Mouse (Mus musculus) CH12.LX (cell line): ENCODE results near the gene Trim80. TPM values are rescaled to one million over a fixed set of nuclear protein-coding genes. Genes with fewer than 3 reads are reported as not detected.

ENCODE experiments used
- DNase-seq: peaks from one replicate; pipeline ENCODE4 v3.0.0-alpha.2; 2013; ENCODE audit errors: extremely low read depth
- H3K27ac ChIP-seq: 2 replicates; pipeline ENCODE4 v1.5.1; 2012; ENCODE audit warnings: low read depth, mild to moderate bottlenecking, control low read depth, moderate library complexity; ENCODE audit not compliant: insufficient read depth
- H3K27me3 ChIP-seq: replicated peaks from 2 replicates; pipeline ENCODE3; 2012; ENCODE audit warnings: inconsistent platforms
- H3K36me3 ChIP-seq, 2 experiments: replicated peaks in 1 of 2; 2 replicates each; pipeline versions ENCODE3 to v1.6.1; 2012; ENCODE audit warnings: inconsistent platforms in 1 of 2, low read length in 1 of 2, mild to moderate bottlenecking in 1 of 2, mixed read lengths in 1 of 2, moderate library complexity in 1 of 2; ENCODE audit not compliant: control insufficient read depth in 1 of 2, insufficient read depth in 1 of 2
- H3K4me1 ChIP-seq, 2 experiments: 2 replicates each; pipeline ENCODE4 v1.6.1; 2012; ENCODE audit warnings: inconsistent platforms in 1 of 2, moderate library complexity in 1 of 2; ENCODE audit not compliant: insufficient read depth in 2 of 2, control insufficient read depth in 1 of 2
- H3K4me2 ChIP-seq: 2 replicates; pipeline ENCODE4 v1.6.1; 2012; ENCODE audit warnings: low read depth, mild to moderate bottlenecking, control low read depth; ENCODE audit not compliant: poor library complexity, insufficient read depth, severe bottlenecking
- H3K4me3 ChIP-seq, 3 experiments: fragments of 150-350 bp in 1 of 3; sonication (generic) in 1 of 3; replicated peaks in 1 of 3; 2 replicates each; pipeline versions ENCODE3 to v1.5.1; 2011 to 2012; ENCODE audit warnings: low read depth in 2 of 3, low read length in 2 of 3, mild to moderate bottlenecking in 2 of 3, moderate library complexity in 2 of 3, control low read depth in 1 of 3, improper control_type of control experiment in 1 of 3, inconsistent platforms in 1 of 3, mixed read lengths in 1 of 3; ENCODE audit not compliant: poor library complexity in 1 of 3
- H3K79me2 ChIP-seq: replicated peaks from 2 replicates; pipeline ENCODE4 v1.6.1; 2012; ENCODE audit warnings: mild to moderate bottlenecking, moderate library complexity; ENCODE audit not compliant: control insufficient read depth, poor library complexity, insufficient read depth, severe bottlenecking; ENCODE audit errors: extremely low read depth
- H3K9ac ChIP-seq: 2 replicates; pipeline ENCODE4 v1.6.1; 2012; ENCODE audit warnings: low read depth, mild to moderate bottlenecking, control low read depth, moderate library complexity; ENCODE audit not compliant: insufficient read depth
- H3K9me3 ChIP-seq: replicated peaks from 2 replicates; pipeline ENCODE3; 2012; ENCODE audit warnings: low read length, inconsistent platforms, mixed read lengths
- BHLHE40 ChIP-seq: IDR thresholded peaks from 2 replicates; pipeline ENCODE4 v1.6.1; 2011; ENCODE audit warnings: mild to moderate bottlenecking, low read depth, low read length, improper control_type of control experiment
- CHD1 ChIP-seq: IDR thresholded peaks from 2 replicates; pipeline ENCODE4 v1.6.1; 2012; ENCODE audit warnings: low read depth, low read length, improper control_type of control experiment, inconsistent platforms
- CHD2 ChIP-seq: IDR thresholded peaks from 2 replicates; pipeline ENCODE4 v1.6.1; 2011; ENCODE audit warnings: low read length, improper control_type of control experiment
- CTCF ChIP-seq, 2 experiments: IDR thresholded peaks in 1 of 2; conservative IDR thresholded peaks in 1 of 2; 2 replicates each; pipeline ENCODE4 v1.5.1; 2011 to 2012; ENCODE audit warnings: low read depth in 2 of 2, low read length in 2 of 2, improper control_type of control experiment in 1 of 2, inconsistent platforms in 1 of 2, mild to moderate bottlenecking in 1 of 2, moderate library complexity in 1 of 2
- E2F4 ChIP-seq: IDR thresholded peaks from 2 replicates; pipeline ENCODE4 v1.6.1; 2011; ENCODE audit warnings: low read depth, low read length, improper control_type of control experiment; ENCODE audit not compliant: insufficient replicate concordance
- EP300 ChIP-seq: IDR thresholded peaks from 2 replicates; pipeline ENCODE4 v1.6.1; 2011; ENCODE audit warnings: low read length, improper control_type of control experiment
- GABPA ChIP-seq: IDR thresholded peaks from 2 replicates; pipeline ENCODE4 v1.6.1; 2012; ENCODE audit warnings: low read depth, low read length, improper control_type of control experiment, inconsistent platforms; ENCODE audit not compliant: insufficient replicate concordance
- HCFC1 ChIP-seq: IDR thresholded peaks from 2 replicates; pipeline ENCODE4 v1.6.1; 2012; ENCODE audit warnings: low read depth, mild to moderate bottlenecking, inconsistent platforms, low read length, improper control_type of control experiment
- IRF4 ChIP-seq: IDR thresholded peaks from 2 replicates; pipeline ENCODE4 v1.6.1; 2014; ENCODE audit warnings: low read depth, mild to moderate bottlenecking, inconsistent platforms, low read length, improper control_type of control experiment
- MAFK ChIP-seq: IDR thresholded peaks from 2 replicates; pipeline ENCODE4 v1.6.1; 2011; ENCODE audit warnings: low read length, improper control_type of control experiment; ENCODE audit not compliant: insufficient replicate concordance
- MAX ChIP-seq: IDR thresholded peaks from 2 replicates; pipeline ENCODE4 v1.6.1; 2011; ENCODE audit warnings: low read length, improper control_type of control experiment
- MAZ ChIP-seq: IDR thresholded peaks from 2 replicates; pipeline ENCODE4 v1.6.1; 2012; ENCODE audit warnings: low read depth, mild to moderate bottlenecking, inconsistent platforms, low read length, improper control_type of control experiment, moderate library complexity
- MEF2A ChIP-seq: IDR thresholded peaks from 2 replicates; pipeline ENCODE4 v1.6.1; 2014; ENCODE audit warnings: low read depth, mild to moderate bottlenecking, inconsistent platforms, low read length, improper control_type of control experiment, borderline replicate concordance
- MXI1 ChIP-seq: IDR thresholded peaks from 2 replicates; pipeline ENCODE4 v1.6.1; 2011; ENCODE audit warnings: mild to moderate bottlenecking, low read depth, low read length, improper control_type of control experiment
- MYC ChIP-seq: IDR thresholded peaks from 2 replicates; pipeline ENCODE4 v1.6.1; 2011; ENCODE audit warnings: low read depth, mild to moderate bottlenecking, improper control_type of control experiment, low read length
- NELFE ChIP-seq: IDR thresholded peaks from 2 replicates; pipeline ENCODE4 v1.6.1; 2011; ENCODE audit warnings: low read depth, low read length, improper control_type of control experiment
- PAX5 ChIP-seq: IDR thresholded peaks from 2 replicates; pipeline ENCODE4 v1.6.1; 2012; ENCODE audit warnings: low read length, inconsistent platforms, mixed read lengths
- RCOR1 ChIP-seq: conservative IDR thresholded peaks from 2 replicates; pipeline ENCODE4 v1.6.1; 2012; ENCODE audit warnings: low read depth, mild to moderate bottlenecking, inconsistent platforms, low read length, improper control_type of control experiment
- SMC3 ChIP-seq: IDR thresholded peaks from 2 replicates; pipeline ENCODE4 v1.6.1; 2011; ENCODE audit warnings: low read depth, low read length, improper control_type of control experiment
- TBP ChIP-seq: conservative IDR thresholded peaks from 2 replicates; pipeline ENCODE4 v1.6.1; 2011; ENCODE audit warnings: low read depth, low read length, improper control_type of control experiment
- TCF12 ChIP-seq: IDR thresholded peaks from 2 replicates; pipeline ENCODE4 v1.6.1; 2014; ENCODE audit warnings: low read depth, mild to moderate bottlenecking, inconsistent platforms, low read length, improper control_type of control experiment
- UBTF ChIP-seq: IDR thresholded peaks from 2 replicates; pipeline ENCODE4 v1.6.1; 2012; ENCODE audit warnings: low read depth, mild to moderate bottlenecking, inconsistent platforms, low read length, improper control_type of control experiment, moderate library complexity
- USF1 ChIP-seq: IDR thresholded peaks from 2 replicates; pipeline ENCODE4 v1.6.1; 2014; ENCODE audit warnings: low read depth, mild to moderate bottlenecking, inconsistent platforms, low read length, improper control_type of control experiment
- ZC3H11A ChIP-seq: IDR thresholded peaks from 2 replicates; pipeline ENCODE4 v1.6.1; 2012; ENCODE audit warnings: low read depth, mild to moderate bottlenecking, inconsistent platforms, low read length, improper control_type of control experiment
- ZKSCAN1 ChIP-seq: IDR thresholded peaks from 2 replicates; pipeline ENCODE4 v1.6.1; 2012; ENCODE audit warnings: low read depth, inconsistent platforms, low read length, improper control_type of control experiment, borderline replicate concordance
- ZMIZ1 ChIP-seq: IDR thresholded peaks from 2 replicates; pipeline ENCODE4 v1.6.1; 2012; ENCODE audit warnings: low read depth, mild to moderate bottlenecking, inconsistent platforms, low read length, improper control_type of control experiment
- ZNF384 ChIP-seq: IDR thresholded peaks from 2 replicates; pipeline ENCODE4 v1.6.1; 2012; ENCODE audit warnings: low read depth, low read length, improper control_type of control experiment, inconsistent platforms
- dilution Hi-C: fragments of 300-500 bp; cut with MboI; formaldehyde crosslinking; loops from 2 replicates; pipeline ENCODE4 v1.14.3; 2020; ENCODE audit warnings: low sequenced_read_pairs; ENCODE audit not compliant: extremely low pct_unique_long_range_greater_than_20kb, extremely low pct_ligation_motif_present
- in situ Hi-C: fragments of 300-500 bp; cut with MboI; formaldehyde crosslinking; loops from 3 replicates; pipeline ENCODE4 v1.14.3; 2019; ENCODE audit warnings: low sequenced_read_pairs, low pct_ligation_motif_present, low pct_unique_long_range_greater_than_20kb, mixed read lengths
- polyA plus RNA-seq: library from polyadenylated mRNA; unstranded; fragments of >175 nt; gene quantifications from 2 replicates; pipeline ENCODE4 v1.2.1, GENCODE M21; 2012; ENCODE audit warnings: low read depth; ENCODE audit not compliant: insufficient read length
- total RNA-seq, 2 experiments: library from RNA; depleted of rRNA; stranded (reverse); fragments of 300-350 nt in 1 of 2; fragments of >200 nt in 1 of 2; gene quantifications; 2 replicates each; pipeline ENCODE4 v1.2.3; 2012 to 2014

Gene Trim80
- total and polyA plus RNA-seq, 3 experiments, result not detected

GRCm38 (mm10) chr11:115490441-115491355, 50.4 kb downstream of the Trim80 start:
- Histone ChIP-seq H3K9ac (peak overlapping the region; percentile 59), H3K27me3 (no peaks in the 10 kb centered on the region), H3K27ac (no peak overlapping the region), H3K4me1 (peaks cover 4 to 24% of the 10 kb centered on the region in 2 experiments; a peak in 2 of 4 replicates), H3K79me2 (peaks cover 5% of the 10 kb centered on the region; the same call in 1 of the 2 replicates), H3K9me3 (no peaks in the 10 kb centered on the region), H3K4me3 (peak overlapping the region; percentile 69 to 89 (median 79)), H3K4me2 (peak overlapping the region; percentile 84), H3K36me3 (peaks cover 31 to 44% of the 10 kb centered on the region in 2 experiments)
- dilution Hi-C loops (no loop called here), in situ Hi-C loops (loop anchor here (5.0 kb wide), 1 partner anchor 322 kb away; the partner anchor contains the start of genes Caskin2 and Tsen54)
- DNase-seq, result no peak
- TF ChIP-seq MXI1, result no peak
- 0 out of 2 replicates have a peak, but pooled peaks have one; percentile 23 for TF ChIP-seq ZMIZ1
- no peak for TF ChIP-seq MYC

- Histone ChIP-seq H3K27ac (peak within 1 kb of the TSS; percentile 26), H3K9ac (peak within 1 kb of the TSS; percentile 59)
- dilution Hi-C loops, result no loop called here
- TF ChIP-seq NELFE (peak; percentile 95), ZNF384 (0 out of 2 replicates have a peak, but pooled peaks have one; percentile 6), RCOR1 (0 out of 2 replicates have a peak, but pooled peaks have one; percentile 69), IRF4 (peak; percentile 66), CHD1 (peak; percentile 62; the same call in 1 of the 2 replicates), CTCF (conservative IDR thresholded peaks at IDR 0.05 in 1 of 2, IDR thresholded peaks at IDR 0.05 in 1 of 2; ENCODE audit: low read depth in 2 of 2, low read length in 2 of 2) (peak; percentile 48 to 88; a peak in 3 of 4 replicates), MAZ (peak; percentile 51; the same call in 1 of the 2 replicates), ZMIZ1 (peak; percentile 95), ZC3H11A (no peak), CHD2 (no peak), EP300 (no peak), TCF12 (peak; percentile 87), SMC3 (peak; percentile 75), TBP (peak; percentile 61; the same call in 1 of the 2 replicates), MAX (peak; percentile 91), PAX5 (no peak), BHLHE40 (peak; percentile 83), MXI1 (peak; percentile 98), GABPA (no peak), MYC (peak; percentile 87), MEF2A (peak; percentile 50), HCFC1 (peak; percentile 62), MAFK (no peak), ZKSCAN1 (no peak), E2F4 (no peak), UBTF (peak; percentile 76), USF1 (no peak)
These were observed 51.2 kb downstream of the Trim80 start, which contains the start of gene Nt5c for GRCm38 (mm10) chr11:115491356-115492083. TSS of gene Nt5c (minus strand) at chr11:115491862.

More at GRCm38 (mm10) chr11:115491356-115492083, 51.2 kb downstream of the Trim80 start, which contains the start of gene Nt5c:
- Histone ChIP-seq H3K79me2 (peaks cover 5% of the 10 kb centered on the region; the same call in 1 of the 2 replicates), H3K4me1 (peaks cover 4 to 24% of the 10 kb centered on the region in 2 experiments; a peak in 2 of 4 replicates), H3K4me3 (peak within 1 kb of the TSS; percentile 69 to 89 (median 79)), H3K9me3 (no peaks in the 10 kb centered on the region), H3K36me3 (peaks cover 27 to 40% of the 10 kb centered on the region in 2 experiments), H3K27me3 (no peaks in the 10 kb centered on the region), H3K4me2 (peak within 1 kb of the TSS; percentile 84)
- in situ Hi-C loops, result loop anchor here (5.0 kb wide), 1 partner anchor 321 kb away; the partner anchor contains the start of genes Caskin2 and Tsen54
- DNase-seq, result peak; percentile 90
